Mouse (Mus musculus): ENCODE measurements around the gene Robo4. TPM values are rescaled to one million over a fixed set of nuclear protein-coding genes. Genes with fewer than 3 reads are reported as not detected.

Gene Robo4
- polyA plus RNA-seq (2015; fragmentation: Nextera tagmentation; extraction: Ambion mirVana): 20.6 and 23.7 TPM in 2 replicates

- Histone ChIP-seq H3K9ac (peak within 1 kb of the TSS; percentile 27; the same call in 1 of the 2 replicates), H3K9me3 (no peaks in the 10 kb centered on the region), H3K27me3 (no peaks in the 10 kb centered on the region), H3K4me3 (peak within 1 kb of the TSS; percentile 37), H3K27ac (peak within 1 kb of the TSS; percentile 71; the same call in 1 of the 2 replicates), H3K36me3 (no peaks in the 10 kb centered on the region), H3K4me1 (no peaks in the 10 kb centered on the region), H3K4me2 (peak within 1 kb of the TSS; percentile 43)
- ATAC-seq (ENCODE audit: borderline replicate concordance, extremely low read depth, low FRiP score, low TSS enrichment): 0 out of 2 replicates have a peak, but pooled peaks have one; percentile 52
- 20% methylated on average over 7 of the region's 7 CpGs for WGBS
Measured at GRCm38 (mm10) chr9:37401802-37402201, at the start of gene Robo4. Robo4 (plus strand) TSS chr9:37401897.

DNA sequence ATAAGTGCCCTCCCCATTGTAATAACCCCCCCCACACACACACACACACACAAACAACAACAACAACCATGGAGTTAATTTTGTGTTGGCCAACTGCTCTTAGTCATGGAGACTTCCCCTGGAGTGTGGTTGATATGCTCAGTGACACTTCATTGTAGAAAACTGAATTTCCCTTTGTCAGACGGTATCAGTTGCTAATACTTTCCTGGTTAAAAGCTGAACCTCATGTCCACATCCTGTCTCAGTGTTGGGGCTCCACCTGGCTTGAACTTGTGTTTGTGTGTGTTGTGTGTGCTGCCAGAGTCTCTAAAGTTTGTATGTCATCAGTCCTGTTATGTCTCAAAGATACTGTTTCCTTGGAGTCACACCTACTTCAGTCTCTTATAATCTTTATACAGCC lies 47.2 kb upstream of the Robo4 start:
- no peaks in the 10 kb centered on the region for H3K27me3 ChIP-seq
- H3K4me1 ChIP-seq: peaks cover 11% of the 10 kb centered on the region
- no peak overlapping the region for H3K27ac ChIP-seq
- no peak overlapping the region for H3K9ac ChIP-seq
- H3K36me3 ChIP-seq: no peaks in the 10 kb centered on the region
- no peaks in the 10 kb centered on the region for H3K9me3 ChIP-seq
- H3K4me3 ChIP-seq: no peak overlapping the region
- ATAC-seq (ENCODE audit: borderline replicate concordance, extremely low read depth, low FRiP score, low TSS enrichment): no peak
- no peak overlapping the region for H3K4me2 ChIP-seq
- 66% methylated on average over 1 of the region's 1 CpGs for WGBS

- no peak overlapping the region for H3K9ac ChIP-seq
- peaks cover 17% of the 10 kb centered on the region for H3K4me1 ChIP-seq
- ATAC-seq (ENCODE audit: borderline replicate concordance, extremely low read depth, low FRiP score, low TSS enrichment): peak; percentile 17; the same call in 1 of the 2 replicates
- H3K9me3 ChIP-seq: no peaks in the 10 kb centered on the region
- H3K36me3 ChIP-seq: no peaks in the 10 kb centered on the region
- H3K27me3 ChIP-seq: no peaks in the 10 kb centered on the region
- H3K4me2 ChIP-seq: no peak overlapping the region
- H3K4me3 ChIP-seq: no peak overlapping the region
- H3K27ac ChIP-seq: peak overlapping the region; percentile 79
- 65% methylated on average over 7 of the region's 7 CpGs for WGBS
Measured at GRCm38 (mm10) chr9:37358713-37359330, 42.9 kb upstream of the Robo4 start.

- Histone ChIP-seq H3K27ac (peak overlapping the region; percentile 79), H3K4me1 (peaks cover 17% of the 10 kb centered on the region), H3K36me3 (no peaks in the 10 kb centered on the region), H3K4me3 (no peak overlapping the region), H3K9ac (no peak overlapping the region), H3K9me3 (no peaks in the 10 kb centered on the region), H3K27me3 (no peaks in the 10 kb centered on the region), H3K4me2 (no peak overlapping the region)
- WGBS: 39% methylated on average over 6 of the region's 6 CpGs
- peak; percentile 56 for ATAC-seq (ENCODE audit: borderline replicate concordance, extremely low read depth, low FRiP score, low TSS enrichment)
Measured at GRCm38 (mm10) chr9:37359331-37360220, 42.1 kb upstream of the Robo4 start.

- Histone ChIP-seq H3K9ac (no peak overlapping the region), H3K9me3 (no peaks in the 10 kb centered on the region), H3K4me1 (peaks cover 17% of the 10 kb centered on the region), H3K36me3 (no peaks in the 10 kb centered on the region), H3K4me3 (no peak overlapping the region), H3K4me2 (no peak overlapping the region), H3K27ac (no peak overlapping the region), H3K27me3 (no peaks in the 10 kb centered on the region)
- no peak for ATAC-seq (ENCODE audit: borderline replicate concordance, extremely low read depth, low FRiP score, low TSS enrichment)
Measured at GRCm38 (mm10) chr9:37362084-37362483, 39.6 kb upstream of the Robo4 start.

DNA sequence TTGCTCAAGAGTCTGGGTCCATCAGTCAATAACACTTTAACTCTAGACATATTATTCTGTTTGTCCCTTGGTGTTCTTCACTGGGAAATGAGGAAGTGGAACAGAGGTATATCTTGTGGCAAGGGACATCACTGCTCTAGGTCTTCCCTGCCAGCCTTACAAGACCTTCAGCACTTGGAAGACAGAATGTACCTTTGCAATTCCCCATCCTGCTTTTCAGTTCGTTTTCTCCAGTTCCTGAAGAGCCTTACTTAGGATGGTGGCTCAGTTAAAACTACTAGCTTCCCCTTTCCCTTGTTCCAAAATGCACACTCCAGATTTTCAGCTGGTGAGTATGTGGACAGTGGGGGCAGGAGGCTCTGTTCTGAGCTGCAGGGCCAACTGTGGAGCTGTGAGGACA lies 38.8 kb upstream of the Robo4 start:
- Histone ChIP-seq H3K9ac (no peak overlapping the region), H3K4me1 (peaks cover 17% of the 10 kb centered on the region), H3K27me3 (no peaks in the 10 kb centered on the region), H3K4me3 (no peak overlapping the region), H3K9me3 (no peaks in the 10 kb centered on the region), H3K4me2 (no peak overlapping the region), H3K27ac (no peak overlapping the region), H3K36me3 (no peaks in the 10 kb centered on the region)
- ATAC-seq (ENCODE audit: borderline replicate concordance, extremely low read depth, low FRiP score, low TSS enrichment): no peak
- 56% methylated on average over 1 of the region's 1 CpGs for WGBS

DNA sequence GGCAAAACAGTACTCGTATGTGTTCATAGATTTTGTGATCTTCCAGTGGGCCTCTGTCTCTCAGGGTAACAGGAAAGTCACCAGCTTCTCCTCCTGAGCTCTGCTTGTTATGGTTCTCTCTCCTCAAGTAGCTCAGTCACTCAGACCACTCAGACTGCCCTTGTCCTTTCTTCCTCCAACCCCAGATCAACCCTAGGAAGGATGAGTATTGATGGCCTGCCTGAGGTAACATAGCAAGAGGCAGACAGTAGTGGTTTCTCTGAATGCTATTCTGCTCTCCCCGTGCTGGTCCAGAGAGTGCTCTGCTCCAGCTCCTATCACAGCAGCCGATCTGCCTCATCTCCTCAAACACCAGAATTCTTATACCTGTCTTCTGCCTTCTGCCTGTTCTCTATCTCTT lies 38.1 kb upstream of the Robo4 start:
- no peaks in the 10 kb centered on the region for H3K9me3 ChIP-seq
- no peak overlapping the region for H3K4me3 ChIP-seq
- WGBS: 69% methylated on average over 3 of the region's 3 CpGs
- no peak overlapping the region for H3K9ac ChIP-seq
- no peak for ATAC-seq (ENCODE audit: borderline replicate concordance, extremely low read depth, low FRiP score, low TSS enrichment)
- H3K36me3 ChIP-seq: no peaks in the 10 kb centered on the region
- H3K4me1 ChIP-seq: peaks cover 16% of the 10 kb centered on the region
- H3K4me2 ChIP-seq: no peak overlapping the region
- H3K27ac ChIP-seq: no peak overlapping the region
- no peaks in the 10 kb centered on the region for H3K27me3 ChIP-seq

GRCm38 (mm10) chr9:37364392-37364791 lies 37.3 kb upstream of the Robo4 start:
- Histone ChIP-seq H3K27me3 (no peaks in the 10 kb centered on the region), H3K36me3 (no peaks in the 10 kb centered on the region), H3K9me3 (no peaks in the 10 kb centered on the region), H3K27ac (no peak overlapping the region), H3K4me3 (no peak overlapping the region), H3K4me2 (no peak overlapping the region), H3K4me1 (peaks cover 9% of the 10 kb centered on the region), H3K9ac (no peak overlapping the region)
- 63% methylated on average over 3 of the region's 3 CpGs for WGBS
- no peak for ATAC-seq (ENCODE audit: borderline replicate concordance, extremely low read depth, low FRiP score, low TSS enrichment)

- Histone ChIP-seq H3K9me3 (no peaks in the 10 kb centered on the region), H3K4me2 (no peak overlapping the region), H3K9ac (no peak overlapping the region), H3K36me3 (no peaks in the 10 kb centered on the region), H3K4me1 (no peaks in the 10 kb centered on the region), H3K27me3 (no peaks in the 10 kb centered on the region), H3K27ac (no peak overlapping the region), H3K4me3 (no peak overlapping the region)
- no peak for ATAC-seq (ENCODE audit: borderline replicate concordance, extremely low read depth, low FRiP score, low TSS enrichment)
- WGBS: 50% methylated on average over 5 of the region's 5 CpGs
Measured at GRCm38 (mm10) chr9:37365706-37366105, 36.0 kb upstream of the Robo4 start.

GRCm38 (mm10) chr9:37367301-37368080 lies 34.2 kb upstream of the Robo4 start, which contains the start of gene Hepacam:
Hepacam (plus strand) TSS chr9:37367351.
- Histone ChIP-seq H3K36me3 (no peaks in the 10 kb centered on the region), H3K9me3 (no peaks in the 10 kb centered on the region), H3K4me3 (no peak within 1 kb of the TSS), H3K27me3 (no peaks in the 10 kb centered on the region), H3K4me1 (no peaks in the 10 kb centered on the region), H3K9ac (no peak within 1 kb of the TSS), H3K27ac (no peak within 1 kb of the TSS), H3K4me2 (no peak within 1 kb of the TSS)
- ATAC-seq (ENCODE audit: borderline replicate concordance, extremely low read depth, low FRiP score, low TSS enrichment): no peak
- WGBS: 81% methylated on average over 17 of the region's 17 CpGs

- no peak for ATAC-seq (ENCODE audit: borderline replicate concordance, extremely low read depth, low FRiP score, low TSS enrichment)
- 45% methylated on average over 11 of the region's 11 CpGs for WGBS
- H3K9me3 ChIP-seq: no peaks in the 10 kb centered on the region
- no peaks in the 10 kb centered on the region for H3K4me1 ChIP-seq
- peak overlapping the region; percentile 56 for H3K27ac ChIP-seq
- no peaks in the 10 kb centered on the region for H3K36me3 ChIP-seq
- H3K4me3 ChIP-seq: no peak overlapping the region
- no peak overlapping the region for H3K9ac ChIP-seq
- no peak overlapping the region for H3K4me2 ChIP-seq
- no peaks in the 10 kb centered on the region for H3K27me3 ChIP-seq
Measured at GRCm38 (mm10) chr9:37368081-37368830, 33.4 kb upstream of the Robo4 start.

Data from lung, embryonic 15.5 days (tissue).